Mouse (Mus musculus): Measurements from ENCODE around the gene Pik3c2a.

The Pik3c2a gene

DNA sequence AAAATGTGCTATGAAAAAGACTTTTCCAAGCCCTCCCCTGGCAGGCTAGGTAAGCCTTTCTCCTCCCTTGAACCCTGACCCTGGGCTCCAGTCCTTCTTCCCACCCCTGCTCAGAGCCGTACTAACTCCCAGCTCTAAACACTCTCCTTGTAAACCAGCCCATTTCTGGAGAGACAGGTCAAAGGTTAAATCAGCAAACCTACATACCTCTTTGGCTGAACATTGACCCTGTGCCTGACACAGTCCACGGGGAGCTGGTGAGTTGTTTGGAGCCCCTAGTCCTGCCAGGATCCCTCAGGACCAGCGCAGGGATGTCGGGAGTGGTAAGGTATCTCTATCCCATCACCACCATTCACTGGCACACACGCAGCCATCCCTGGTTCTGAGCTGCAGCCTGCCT is 150.9 kb downstream of the Pik3c2a start:
- no peak for DNase-seq

DNA sequence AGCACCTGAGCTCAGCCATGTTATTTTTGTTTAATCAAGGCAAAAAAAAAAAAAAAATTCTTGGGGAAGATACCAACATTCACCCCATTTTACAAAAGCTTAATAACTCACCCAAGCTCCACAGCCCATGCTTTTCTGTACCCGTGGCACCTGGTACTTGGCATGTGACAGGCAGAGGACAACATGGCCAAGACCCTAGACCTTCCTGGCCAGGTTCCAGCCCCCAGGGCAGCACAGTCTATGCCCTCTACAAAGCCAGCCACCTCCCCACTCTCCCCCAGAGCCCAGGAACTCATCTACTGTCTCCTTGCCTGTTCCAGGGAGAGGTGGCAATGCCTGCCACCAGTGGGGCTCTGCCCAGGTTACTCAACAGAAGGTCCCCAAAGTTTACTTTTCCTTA is 152.7 kb downstream of the Pik3c2a start:
- no peak for DNase-seq

DNA sequence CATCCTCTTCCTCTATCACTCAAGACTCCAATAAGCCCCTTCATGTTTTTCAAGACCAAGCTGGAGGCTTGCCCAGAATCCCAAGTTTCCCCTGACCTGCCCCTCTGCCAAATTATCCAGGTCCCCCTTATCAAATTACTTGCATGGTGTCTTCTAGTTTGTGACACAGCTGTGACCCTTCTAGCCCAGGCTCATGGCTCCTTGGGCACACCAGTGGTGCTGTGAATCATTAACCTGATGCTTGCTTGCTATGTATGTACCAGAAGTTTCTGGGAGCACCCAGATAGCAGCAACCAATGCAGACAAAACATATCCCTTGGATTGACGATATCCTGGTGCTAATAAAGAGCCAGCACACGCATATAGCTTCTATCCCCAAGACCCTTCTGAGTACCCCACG is 154.3 kb downstream of the Pik3c2a start:
- no peak for DNase-seq

DNA sequence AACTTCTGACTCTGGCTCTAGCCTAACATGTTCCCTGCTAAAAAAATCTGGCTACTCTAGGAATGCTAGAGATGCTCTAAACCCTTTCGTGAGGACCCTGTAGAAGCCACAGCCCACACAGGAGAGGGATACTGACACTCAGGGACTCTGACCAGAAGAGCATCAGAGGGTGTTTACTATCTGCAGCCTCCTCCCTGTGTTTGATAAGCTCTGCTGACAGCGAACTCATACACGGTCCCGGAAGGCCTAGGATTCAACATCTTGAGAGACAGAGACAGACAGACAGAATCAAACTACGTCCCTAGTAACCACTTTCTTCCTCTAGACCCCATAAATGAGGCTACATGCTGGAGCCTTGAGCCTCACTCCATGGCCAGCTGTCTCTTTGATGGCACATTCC is 155.3 kb downstream of the Pik3c2a start:
- DNase-seq: no peak
